Mouse (Mus musculus): Measurements from ENCODE around the gene Glrx5. TPM values are rescaled to one million over a fixed set of nuclear protein-coding genes. Genes with fewer than 3 reads are reported as not detected.
A peak's percentile ranks its signal among the peaks of the same experiment; 100 is the strongest.

Glrx5 gene
- polyA plus RNA-seq, 1 experiment from 2014 or later, result 349 TPM

DNA sequence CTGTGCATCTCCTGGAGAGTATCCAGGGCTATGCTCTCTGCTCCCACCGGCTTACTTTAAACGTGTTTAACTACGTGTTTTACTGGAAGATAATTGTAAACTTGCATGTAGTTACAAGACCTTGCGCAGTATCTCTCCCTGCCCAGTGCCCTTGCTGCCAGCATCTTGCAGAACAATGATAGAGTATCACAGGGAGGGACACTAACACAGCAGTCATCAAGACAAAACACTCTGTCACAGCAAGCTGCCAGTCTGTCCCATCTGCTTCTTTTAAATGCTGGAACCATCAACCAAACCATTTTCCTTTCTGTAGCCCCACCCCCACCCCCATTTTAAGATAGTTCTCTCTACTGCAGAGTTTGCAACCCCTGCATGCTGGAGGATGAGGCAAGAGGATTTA is 16.3 kb upstream of the Glrx5 start:
- 39% methylated on average over 4 of the region's 4 CpGs for WGBS (ENCODE audit: insufficient replicate concordance)
- H3K9ac ChIP-seq (replicated peaks), result no peak overlapping the region
- H3K27me3 ChIP-seq (ENCODE audit: insufficient read depth, low read length), result no peaks in the 10 kb centered on the region
- peak; percentile 43 for ATAC-seq
- H3K27ac ChIP-seq (ENCODE audit: low read depth), result peak overlapping the region; percentile 65
- H3K9me3 ChIP-seq (ENCODE audit: low read length), result no peaks in the 10 kb centered on the region
- H3K4me3 ChIP-seq (ENCODE audit: low read depth, low read length), result no peak overlapping the region
- no peak for TF ChIP-seq CTCF (IDR thresholded peaks at IDR 0.05; ENCODE audit: low read depth)
- peak; percentile 91 for TF ChIP-seq EP300 (IDR thresholded peaks at IDR 0.05; ENCODE audit: low read depth)
- 0 out of 2 replicates have a peak overlapping the region, but pooled peaks have one; percentile 22 for H3K4me2 ChIP-seq (ENCODE audit: low read depth, low read length)
- DNase-seq, result no peak
- no peaks in the 10 kb centered on the region for H3K36me3 ChIP-seq (replicated peaks; ENCODE audit: insufficient read depth, low read length)
- H3K4me1 ChIP-seq (ENCODE audit: insufficient read depth), result peaks cover 43% of the 10 kb centered on the region

DNA sequence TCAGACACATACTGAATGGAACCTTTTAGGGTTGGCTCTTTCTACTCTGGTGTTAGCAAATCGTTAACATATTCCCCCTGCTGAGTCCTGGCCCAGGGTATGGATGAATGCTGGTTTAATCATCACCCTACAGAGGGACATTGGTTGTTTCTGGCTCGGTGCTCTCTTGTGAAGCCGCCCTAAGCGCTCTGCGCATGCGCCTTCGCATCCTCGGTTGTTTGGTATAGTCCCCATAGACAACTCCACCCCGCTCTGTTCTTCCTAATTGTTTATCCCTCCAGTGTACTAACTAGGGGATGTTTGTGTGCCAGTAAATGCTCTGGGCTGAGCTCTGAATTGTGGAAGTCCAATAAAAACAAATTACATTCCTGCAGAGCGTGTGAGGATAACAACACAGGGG is 15.8 kb upstream of the Glrx5 start:
- no peak overlapping the region for H3K4me3 ChIP-seq (ENCODE audit: low read depth, low read length)
- H3K27me3 ChIP-seq (ENCODE audit: insufficient read depth, low read length), result no peaks in the 10 kb centered on the region
- no peak overlapping the region for H3K9ac ChIP-seq (replicated peaks)
- no peaks in the 10 kb centered on the region for H3K36me3 ChIP-seq (replicated peaks; ENCODE audit: insufficient read depth, low read length)
- H3K9me3 ChIP-seq (ENCODE audit: low read length), result no peaks in the 10 kb centered on the region
- peaks cover 45% of the 10 kb centered on the region for H3K4me1 ChIP-seq (ENCODE audit: insufficient read depth)
- 0 out of 2 replicates have a peak overlapping the region, but pooled peaks have one; percentile 22 for H3K4me2 ChIP-seq (ENCODE audit: low read depth, low read length)
- WGBS (ENCODE audit: insufficient replicate concordance), result 76% methylated on average over 10 of the region's 10 CpGs
- H3K27ac ChIP-seq (ENCODE audit: low read depth), result peak overlapping the region; percentile 65
- TF ChIP-seq CTCF (IDR thresholded peaks at IDR 0.05; ENCODE audit: low read depth), result no peak
- TF ChIP-seq EP300 (IDR thresholded peaks at IDR 0.05; ENCODE audit: low read depth), result no peak
- DNase-seq (no peak), ATAC-seq (no peak)

DNA sequence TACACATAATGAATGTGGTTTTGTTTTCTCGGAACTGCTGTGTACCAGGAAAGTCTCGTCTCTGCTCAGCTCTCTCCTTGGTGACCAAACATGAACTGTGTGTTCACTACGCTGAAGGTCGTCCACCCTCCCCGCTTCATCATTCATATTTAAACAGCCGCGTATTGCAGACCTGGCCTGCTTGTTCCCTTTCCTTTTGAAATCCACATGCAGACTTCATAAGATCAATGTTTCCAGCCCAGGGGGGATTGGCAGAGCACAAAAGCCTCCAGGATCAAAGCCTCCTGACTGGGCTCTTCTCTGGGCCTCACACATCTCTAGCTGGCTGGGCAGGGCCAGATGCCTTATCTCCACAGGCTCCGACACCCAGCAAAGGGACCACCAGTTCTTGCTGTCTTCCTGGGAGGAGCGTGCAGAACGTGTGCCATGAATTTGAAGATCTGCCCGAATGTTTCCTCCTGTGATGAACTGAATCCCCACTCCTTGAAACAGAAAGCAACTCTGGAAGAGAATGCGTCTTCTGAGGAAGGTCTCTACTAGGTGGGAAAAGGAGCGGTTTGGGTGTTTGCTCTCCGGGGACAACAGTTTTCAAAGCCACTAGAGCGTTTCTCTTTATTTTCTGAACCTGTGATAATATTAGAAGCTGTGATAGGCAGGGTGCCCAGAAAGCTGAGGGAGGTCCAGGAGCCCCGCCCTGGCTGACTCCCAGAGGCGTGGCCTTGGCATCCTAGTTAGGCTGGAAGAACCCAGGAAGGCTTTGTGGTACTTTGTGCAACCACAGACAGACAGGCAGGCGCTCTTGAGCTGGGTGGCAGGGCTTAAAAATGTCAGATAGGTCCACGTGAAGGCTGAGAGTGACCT is 12.9 kb upstream of the Glrx5 start:
- no peaks in the 10 kb centered on the region for H3K9me3 ChIP-seq (ENCODE audit: low read length)
- DNase-seq, result peak; percentile 81
- H3K27ac ChIP-seq (ENCODE audit: low read depth), result peak overlapping the region; percentile 87
- ATAC-seq, result peak; percentile 88
- no peaks in the 10 kb centered on the region for H3K27me3 ChIP-seq (ENCODE audit: insufficient read depth, low read length)
- WGBS (ENCODE audit: insufficient replicate concordance), result 32% methylated on average over 19 of the region's 19 CpGs
- peak overlapping the region; percentile 23 for H3K4me3 ChIP-seq (ENCODE audit: low read depth, low read length)
- TF ChIP-seq EP300 (IDR thresholded peaks at IDR 0.05; ENCODE audit: low read depth) (peak; percentile 71), CTCF (IDR thresholded peaks at IDR 0.05; ENCODE audit: low read depth) (peak; percentile 37)
- peak overlapping the region; percentile 57 for H3K4me2 ChIP-seq (ENCODE audit: low read depth, low read length)
- peak overlapping the region; percentile 0 for H3K9ac ChIP-seq (replicated peaks)
- no peaks in the 10 kb centered on the region for H3K36me3 ChIP-seq (replicated peaks; ENCODE audit: insufficient read depth, low read length)
- H3K4me1 ChIP-seq (ENCODE audit: insufficient read depth), result peaks cover 35% of the 10 kb centered on the region

GRCm38 (mm10) chr12:105021441-105022069 is 10.9 kb upstream of the Glrx5 start:
- H3K4me3 ChIP-seq (ENCODE audit: low read depth, low read length), result no peak overlapping the region
- H3K4me2 ChIP-seq (ENCODE audit: low read depth, low read length), result peak overlapping the region; percentile 53

GRCm38 (mm10) chr12:105022141-105022540 is 10.3 kb upstream of the Glrx5 start:
- ATAC-seq (no peak), DNase-seq (peak; percentile 59)
- no peak overlapping the region for H3K9ac ChIP-seq (replicated peaks)
- no peaks in the 10 kb centered on the region for H3K36me3 ChIP-seq (replicated peaks; ENCODE audit: insufficient read depth, low read length)
- H3K9me3 ChIP-seq (ENCODE audit: low read length), result no peaks in the 10 kb centered on the region
- peak overlapping the region; percentile 53 for H3K4me2 ChIP-seq (ENCODE audit: low read depth, low read length)
- no peak for TF ChIP-seq CTCF (IDR thresholded peaks at IDR 0.05; ENCODE audit: low read depth)
- no peaks in the 10 kb centered on the region for H3K27me3 ChIP-seq (ENCODE audit: insufficient read depth, low read length)
- H3K27ac ChIP-seq (ENCODE audit: low read depth), result no peak overlapping the region
- peaks cover 36% of the 10 kb centered on the region for H3K4me1 ChIP-seq (ENCODE audit: insufficient read depth)
- WGBS (ENCODE audit: insufficient replicate concordance), result 28% methylated on average over 7 of the region's 7 CpGs
- H3K4me3 ChIP-seq (ENCODE audit: low read depth, low read length), result no peak overlapping the region

More at GRCm38 (mm10) chr12:105021441-105022069, 10.9 kb upstream of the Glrx5 start:
- no peaks in the 10 kb centered on the region for H3K9me3 ChIP-seq (ENCODE audit: low read length)
- no peak for DNase-seq
- peaks cover 36% of the 10 kb centered on the region for H3K4me1 ChIP-seq (ENCODE audit: insufficient read depth)
- H3K27me3 ChIP-seq (ENCODE audit: insufficient read depth, low read length), result no peaks in the 10 kb centered on the region
- H3K9ac ChIP-seq (replicated peaks), result peak overlapping the region; percentile 31; the same call in 1 of the 2 replicates
- TF ChIP-seq EP300 (IDR thresholded peaks at IDR 0.05; ENCODE audit: low read depth), result no peak
- TF ChIP-seq CTCF (IDR thresholded peaks at IDR 0.05; ENCODE audit: low read depth), result no peak
- ATAC-seq, result no peak
- H3K36me3 ChIP-seq (replicated peaks; ENCODE audit: insufficient read depth, low read length), result no peaks in the 10 kb centered on the region
- WGBS (ENCODE audit: insufficient replicate concordance), result 46% methylated on average over 8 of the region's 8 CpGs
- 0 out of 2 replicates have a peak overlapping the region, but pooled peaks have one; percentile 16 for H3K27ac ChIP-seq (ENCODE audit: low read depth)

- ATAC-seq (no peak), DNase-seq (no peak)
- Histone ChIP-seq H3K4me2 (ENCODE audit: low read depth, low read length) (no peak overlapping the region), H3K9me3 (ENCODE audit: low read length) (no peaks in the 10 kb centered on the region), H3K4me1 (ENCODE audit: insufficient read depth) (peaks cover 36% of the 10 kb centered on the region), H3K27ac (ENCODE audit: low read depth) (no peak overlapping the region), H3K36me3 (replicated peaks; ENCODE audit: insufficient read depth, low read length) (no peaks in the 10 kb centered on the region), H3K27me3 (ENCODE audit: insufficient read depth, low read length) (no peaks in the 10 kb centered on the region), H3K9ac (replicated peaks) (no peak overlapping the region), H3K4me3 (ENCODE audit: low read depth, low read length) (no peak overlapping the region)
- no peak for TF ChIP-seq CTCF (IDR thresholded peaks at IDR 0.05; ENCODE audit: low read depth)
- TF ChIP-seq EP300 (IDR thresholded peaks at IDR 0.05; ENCODE audit: low read depth), result no peak
- WGBS (ENCODE audit: insufficient replicate concordance), result 93% methylated on average over 9 of the region's 9 CpGs
Measured at GRCm38 (mm10) chr12:105022776-105023175, 9.7 kb upstream of the Glrx5 start.

Data from liver, postnatal 0 days (tissue).